Mouse (Mus musculus) gonadal fat pad, adult 2 months (tissue): ENCODE measurements around the gene Ntm. TPM values are rescaled to one million over a fixed set of nuclear protein-coding genes. Genes with fewer than 3 reads are reported as not detected.

Source experiments
- DNase-seq: peaks from one replicate; pipeline ENCODE4 v3.0.0-alpha.2; 2012; ENCODE audit warnings: low read depth
- polyA plus RNA-seq: library from polyadenylated mRNA; depleted of rRNA; stranded (reverse); fragments of >200 nt; gene quantifications from 2 replicates; pipeline ENCODE4 v1.2.3, GENCODE M21; 2012

The Ntm gene
- polyA plus RNA-seq, 1 experiment: 0.53 TPM

GRCm38 (mm10) chr9:29055637-29056036 lies 907.3 kb downstream of the Ntm start:
- no peak for DNase-seq

GRCm38 (mm10) chr9:29036466-29036865 lies 926.5 kb downstream of the Ntm start:
- no peak for DNase-seq

- DNase-seq: no peak
Measured at GRCm38 (mm10) chr9:29036058-29036457, 926.9 kb downstream of the Ntm start.

- DNase-seq: no peak
Measured at GRCm38 (mm10) chr9:29026410-29026809, 936.5 kb downstream of the Ntm start.

GRCm38 (mm10) chr9:29025603-29026002 lies 937.3 kb downstream of the Ntm start:
- no peak for DNase-seq

- DNase-seq: no peak
Measured at GRCm38 (mm10) chr9:29025104-29025503, 937.8 kb downstream of the Ntm start.

GRCm38 (mm10) chr9:29016879-29017278 lies 946.1 kb downstream of the Ntm start:
- no peak for DNase-seq

GRCm38 (mm10) chr9:29013881-29014280 lies 949.1 kb downstream of the Ntm start:
- no peak for DNase-seq

- DNase-seq: no peak
Measured at GRCm38 (mm10) chr9:29012541-29012940, 950.4 kb downstream of the Ntm start.

- no peak for DNase-seq
Measured at GRCm38 (mm10) chr9:29011476-29011875, 951.5 kb downstream of the Ntm start.

- no peak for DNase-seq
Measured at GRCm38 (mm10) chr9:29004534-29004933, 958.4 kb downstream of the Ntm start.

GRCm38 (mm10) chr9:28999951-29000351 lies 963.0 kb downstream of the Ntm start:
- DNase-seq: no peak

GRCm38 (mm10) chr9:28977275-28977674 lies 985.7 kb downstream of the Ntm start:
- DNase-seq: no peak

GRCm38 (mm10) chr9:28969455-28969854 lies 993.5 kb downstream of the Ntm start:
- no peak for DNase-seq
